Mouse (Mus musculus) neutrophil, adult 65 days (primary cell): ENCODE results near the gene Prdx2. TPM values are rescaled to one million over a fixed set of nuclear protein-coding genes. Genes with fewer than 3 reads are reported as not detected.

Source experiments
- total RNA-seq: library from RNA; stranded (reverse); gene quantifications from 2 replicates; pipeline ENCODE4 v1.2.4, GENCODE M21; 2023

Prdx2 gene
- 32.5 and 39.5 TPM in 2 replicates for total RNA-seq

DNA sequence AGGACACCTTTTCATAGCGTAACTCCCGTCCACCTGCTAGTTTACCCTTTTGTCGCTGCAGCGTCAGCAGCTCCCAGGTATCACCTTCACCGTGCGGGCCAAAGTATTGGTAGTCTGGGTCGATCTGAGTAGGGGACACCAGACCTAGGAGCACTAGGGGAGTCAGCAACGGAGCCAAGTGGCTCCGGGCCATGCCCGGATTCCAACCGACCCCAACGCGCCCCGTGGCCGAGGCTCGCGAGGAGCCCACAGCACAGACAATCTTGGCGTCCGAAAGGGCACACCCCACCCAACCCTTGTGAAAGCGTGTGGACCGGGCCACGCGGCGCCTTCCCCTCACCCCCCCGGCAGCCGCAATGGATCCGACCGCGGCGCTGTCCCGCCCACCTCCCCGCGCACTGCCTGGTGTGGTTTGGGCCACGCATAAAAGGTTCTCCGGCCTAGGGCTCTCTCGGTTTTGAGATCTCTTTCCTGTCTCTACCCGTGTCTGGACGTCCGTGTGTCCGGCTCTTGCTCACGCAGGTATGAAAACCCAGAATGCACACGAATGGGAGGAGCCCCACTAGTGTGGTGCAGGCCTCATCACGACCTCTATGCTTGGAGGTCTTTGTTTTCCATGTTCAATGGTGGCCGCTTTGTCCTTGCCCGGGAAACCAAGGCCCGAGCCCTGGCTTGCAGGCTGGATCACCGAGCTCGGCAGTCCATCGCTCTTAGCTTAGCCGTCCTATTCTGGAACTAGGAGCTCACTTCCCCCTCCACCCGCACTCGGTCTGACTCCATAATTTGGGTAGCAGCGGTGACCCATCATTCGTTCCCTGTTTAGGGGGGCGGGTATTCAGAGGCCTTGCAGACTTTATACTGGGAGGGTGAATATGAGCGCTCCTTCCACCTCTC is at the start of gene Prdx2, which contains the start of the genes Gm49661 and Rnaseh2a:
Gene Prdx2, plus strand, starts transcription at position 347 of the 894 bp plus-strand sequence.
Gene Gm49661, minus strand, starts transcription at position 193 of the 894 bp plus-strand sequence.
Gene Rnaseh2a, minus strand, starts transcription at position 527 of the 894 bp plus-strand sequence.

DNA sequence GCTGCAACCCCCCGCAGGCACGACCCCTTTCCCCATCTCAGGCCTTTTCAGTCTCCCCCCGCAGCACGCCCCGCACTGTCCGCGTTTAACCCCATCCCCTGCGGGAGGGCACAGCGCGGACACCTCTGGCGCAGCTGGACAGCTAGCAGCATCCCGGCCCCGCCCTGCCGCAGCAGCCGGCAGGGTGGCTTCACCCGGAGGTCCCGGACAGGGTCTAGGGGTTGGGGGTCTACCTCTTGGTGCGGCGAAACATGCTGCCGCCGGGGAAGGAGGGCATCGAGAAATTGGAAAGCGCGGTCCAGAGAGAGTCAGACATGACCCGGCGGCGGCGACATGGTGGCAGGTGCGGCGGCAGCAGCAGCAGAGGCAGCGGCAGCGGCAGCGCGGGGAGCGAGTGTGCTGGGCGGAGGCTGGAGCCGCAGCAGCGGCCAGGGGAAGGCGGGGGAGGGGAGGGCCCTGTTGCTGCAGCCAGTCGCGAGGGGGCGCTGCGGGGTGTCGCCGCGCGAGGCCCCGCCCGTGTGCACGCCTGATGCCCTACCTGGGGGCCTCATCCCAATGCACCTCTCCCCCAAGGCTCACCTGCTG is 32.3 kb upstream of the Prdx2 start, which contains the start of gene Mast1:
Gene Mast1, minus strand, starts transcription at position 398 of the 585 bp plus-strand sequence.

GRCm38 (mm10) chr8:84946528-84947240 is 22.7 kb upstream of the Prdx2 start, which contains the start of gene Rtbdn:
TSS of gene Rtbdn (plus strand) at chr8:84946991.

GRCm38 (mm10) chr8:84978248-84978940 is 9.0 kb downstream of the Prdx2 start, which contains the start of gene Junb:
TSS of gene Junb (minus strand) at chr8:84978718.

GRCm38 (mm10) chr8:84990349-84990748 is 21.0 kb downstream of the Prdx2 start, which contains the start of gene Hook2:
TSS of gene Hook2 (plus strand) at chr8:84990603.

GRCm38 (mm10) chr8:85014431-85014830 is 45.0 kb downstream of the Prdx2 start, which contains the start of gene Best2:
TSS of gene Best2 (minus strand) at chr8:85014531.

Other genes starting within 250 kb of the Prdx2 start
- 3.3 TPM in 2 replicates for gene G430095P16Rik, start 246.6 kb upstream of the Prdx2 start, total RNA-seq
- gene Nfix, start 169.2 kb upstream of the Prdx2 start, total RNA-seq, result 11.2 and 14.3 TPM in 2 replicates
- gene Dand5, start 146.8 kb upstream of the Prdx2 start, total RNA-seq, result 0.38 and 1.1 TPM in 2 replicates
- gene Gadd45gip1, start 138.1 kb upstream of the Prdx2 start, total RNA-seq, result 4.2 and 5.3 TPM in 2 replicates
- 23.0 and 25.5 TPM in 2 replicates for gene Rad23a, start 128.9 kb upstream of the Prdx2 start, total RNA-seq
- 301 and 316 TPM in 2 replicates for gene Calr, start 122.7 kb upstream of the Prdx2 start, total RNA-seq
- gene Farsa, start 112.6 kb upstream of the Prdx2 start, total RNA-seq, result 26.9 and 37.7 TPM in 2 replicates
- 7.3 and 11.1 TPM in 2 replicates for gene Syce2, start 97.5 kb upstream of the Prdx2 start, total RNA-seq
- 5.3 and 5.7 TPM in 2 replicates for gene Gcdh, start 75.7 kb upstream of the Prdx2 start, total RNA-seq
- 1.0 TPM in 1 of 2 replicates, not detected in the other for gene Klf1, start 67.7 kb upstream of the Prdx2 start, total RNA-seq
- gene Dnase2a, start 61.0 kb upstream of the Prdx2 start, total RNA-seq, result 15.4 and 20.9 TPM in 2 replicates
- gene Mast1, start 32.2 kb upstream of the Prdx2 start, total RNA-seq, result 0.09 and 0.70 TPM in 2 replicates
- gene Rtbdn, start 22.6 kb upstream of the Prdx2 start, total RNA-seq, result not detected in 2 replicates
- gene Gm49661, start 154 bp upstream of the Prdx2 start, total RNA-seq, result not detected in 2 replicates
- gene Rnaseh2a, start 180 bp downstream of the Prdx2 start, total RNA-seq, result 19.9 and 24.8 TPM in 2 replicates
- gene Junb, start 9.1 kb downstream of the Prdx2 start, total RNA-seq, result 1,149 and 1,207 TPM in 2 replicates
- gene Hook2, start 21.0 kb downstream of the Prdx2 start, total RNA-seq, result 0.54 and 1.8 TPM in 2 replicates
- gene Best2, start 44.9 kb downstream of the Prdx2 start, total RNA-seq, result not detected in 2 replicates
- gene Asna1, start 55.7 kb downstream of the Prdx2 start, total RNA-seq, result 53.9 and 55.6 TPM in 2 replicates
- gene Trir, start 57.2 kb downstream of the Prdx2 start, total RNA-seq, result 154 and 161 TPM in 2 replicates
- gene Tnpo2, start 67.3 kb downstream of the Prdx2 start, total RNA-seq, result 28.2 and 28.5 TPM in 2 replicates
- gene Fbxw9, start 90.5 kb downstream of the Prdx2 start, total RNA-seq, result 4.7 and 10.4 TPM in 2 replicates
- not detected in 2 replicates for gene Gm5741, start 98.4 kb downstream of the Prdx2 start, total RNA-seq
- gene Dhps, start 102.2 kb downstream of the Prdx2 start, total RNA-seq, result 37.9 and 52.8 TPM in 2 replicates
- gene Wdr83os, start 111.2 kb downstream of the Prdx2 start, total RNA-seq, result 28.6 and 31.0 TPM in 2 replicates
- gene Wdr83, start 111.7 kb downstream of the Prdx2 start, total RNA-seq, result 8.1 and 13.9 TPM in 2 replicates
- gene Man2b1, start 113.7 kb downstream of the Prdx2 start, total RNA-seq, result 289 and 376 TPM in 2 replicates
- gene Zfp791, start 153.5 kb downstream of the Prdx2 start, total RNA-seq, result not detected in 2 replicates
- gene Cks1brt, start 182.3 kb downstream of the Prdx2 start, total RNA-seq, result not detected in 2 replicates